ENCODE assay signal across 16 mouse cellular contexts in the genomic region with DNA sequence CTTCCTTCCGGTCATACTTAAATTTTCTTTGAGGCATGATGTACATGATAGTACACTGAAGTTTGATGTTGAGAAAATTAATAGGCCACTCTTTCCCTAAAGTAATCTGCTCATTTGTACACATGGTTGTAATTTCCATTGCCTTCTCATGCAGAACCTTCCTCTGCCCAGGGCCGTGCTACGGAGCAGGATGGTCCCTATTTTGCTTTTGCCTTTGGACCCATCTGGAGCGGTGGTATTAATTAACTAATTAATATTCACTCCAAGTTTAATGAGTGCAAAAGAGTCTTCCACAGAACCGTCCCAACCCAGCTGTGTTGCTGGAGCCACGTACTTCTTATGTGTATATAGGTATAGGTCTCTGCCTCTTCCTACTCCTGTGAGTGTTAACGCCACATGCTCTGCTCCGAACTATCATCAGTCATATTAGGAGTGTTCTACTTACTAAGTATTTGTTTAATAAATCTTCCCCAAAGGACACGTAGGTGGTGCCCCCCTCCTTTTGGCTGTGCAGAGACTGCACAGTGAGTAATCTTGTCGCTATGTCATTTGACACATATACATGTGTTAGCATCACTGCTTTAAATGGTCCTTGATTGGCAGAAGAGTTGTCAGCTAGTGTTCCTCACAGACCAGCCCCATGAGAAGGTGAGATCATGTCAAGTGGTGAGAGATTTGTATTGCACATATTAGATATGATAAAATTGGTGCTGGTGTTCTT. TPM values are rescaled to one million over a fixed set of nuclear protein-coding genes. Genes with fewer than 3 reads are reported as not detected.
DNase-seq lines count a peak whose midpoint lies in the region; ATAC-seq and TF ChIP-seq lines count a peak whose summit lies in the region.
"Had no signal": no experiment of that assay in that cellular context is flagged by ENCODE, and none has a peak within 500 bp of the region (broad histone marks: within the 10 kb centered on the region; RNA-seq: fewer than 3 reads in every experiment).

No protein-coding gene starts in this region.

- no peak overlapping the region for H3K4me3 ChIP-seq in heart, postnatal 0 days (ENCODE audit: low read depth, low read length)
- H3K4me3 ChIP-seq in midbrain, embryonic 11.5 days (ENCODE audit: low read depth, low read length), result no peak overlapping the region
- no peak overlapping the region for H3K4me3 ChIP-seq in midbrain, embryonic 16.5 days (ENCODE audit: low read depth, low read length)
- no peak overlapping the region for H3K4me3 ChIP-seq in forebrain, embryonic 16.5 days (replicated peaks; ENCODE audit: low read length)
- no peak overlapping the region for H3K4me3 ChIP-seq in neural tube, embryonic 12.5 days

- H3K27ac ChIP-seq in heart, postnatal 0 days (ENCODE audit: low read depth), result peak overlapping the region; percentile 55; the same call in 1 of the 2 replicates
- no peak overlapping the region for H3K27ac ChIP-seq in midbrain, embryonic 11.5 days (ENCODE audit: low read depth, low read length)
- H3K27ac ChIP-seq in midbrain, embryonic 16.5 days (ENCODE audit: low read length), result no peak overlapping the region
- H3K27ac ChIP-seq in forebrain, embryonic 16.5 days (ENCODE audit: low read length), result no peak overlapping the region
- no peak overlapping the region for H3K27ac ChIP-seq in neural tube, embryonic 12.5 days
- H3K27ac ChIP-seq: macrophage had no signal

- H3K4me1 ChIP-seq in heart, postnatal 0 days (ENCODE audit: control insufficient read depth, insufficient read depth), result peaks cover 20% of the 10 kb centered on the region
- no peaks in the 10 kb centered on the region for H3K4me1 ChIP-seq in midbrain, embryonic 11.5 days (ENCODE audit: control insufficient read depth, insufficient read depth, low read length)
- H3K4me1 ChIP-seq in midbrain, embryonic 16.5 days (ENCODE audit: control insufficient read depth, insufficient read depth, low read length), result no peaks in the 10 kb centered on the region
- H3K4me1 ChIP-seq in forebrain, embryonic 16.5 days (replicated peaks; ENCODE audit: control insufficient read depth, insufficient read depth, low read length), result peaks cover 18% of the 10 kb centered on the region
- H3K4me1 ChIP-seq in neural tube, embryonic 12.5 days, result no peaks in the 10 kb centered on the region; the same call in 1 of the 2 replicates

- TF ChIP-seq EP300 in heart, postnatal 0 days (IDR thresholded peaks at IDR 0.05; ENCODE audit: low read depth), result no peak

- no peak overlapping the region for H3K4me2 ChIP-seq in heart, postnatal 0 days (ENCODE audit: low read depth, low read length)
- no peak overlapping the region for H3K4me2 ChIP-seq in midbrain, embryonic 11.5 days
- no peak overlapping the region for H3K4me2 ChIP-seq in midbrain, embryonic 16.5 days (ENCODE audit: low read length)
- H3K4me2 ChIP-seq in forebrain, embryonic 16.5 days (ENCODE audit: low read length), result no peak overlapping the region
- no peak overlapping the region for H3K4me2 ChIP-seq in neural tube, embryonic 12.5 days (replicated peaks)

- no peaks in the 10 kb centered on the region for H3K9me3 ChIP-seq in heart, postnatal 0 days (replicated peaks; ENCODE audit: control insufficient read depth, low read length)
- no peaks in the 10 kb centered on the region for H3K9me3 ChIP-seq in midbrain, embryonic 11.5 days (ENCODE audit: control insufficient read depth, low read length)
- no peaks in the 10 kb centered on the region for H3K9me3 ChIP-seq in midbrain, embryonic 16.5 days (replicated peaks; ENCODE audit: control insufficient read depth, low read length, poor library complexity, severe bottlenecking)
- H3K9me3 ChIP-seq in forebrain, embryonic 16.5 days (ENCODE audit: control insufficient read depth, low read length), result no peaks in the 10 kb centered on the region
- H3K9me3 ChIP-seq in neural tube, embryonic 12.5 days, result no peaks in the 10 kb centered on the region

- ATAC-seq in heart, postnatal 0 days (ENCODE audit: insufficient read depth, low read depth), result no peak; the same call in 1 of the 2 replicates
- ATAC-seq in midbrain, embryonic 11.5 days (ENCODE audit: low FRiP score), result no peak
- no peak; the same call in 1 of the 2 replicates for ATAC-seq in midbrain, embryonic 16.5 days
- ATAC-seq in forebrain, embryonic 16.5 days, result 0 out of 2 replicates have a peak, but pooled peaks have one; percentile 4
- ATAC-seq in neural tube, embryonic 12.5 days (ENCODE audit: low FRiP score, low read depth), result peak; percentile 68
- ATAC-seq: CD4-positive, CD25-positive, alpha-beta regulatory T cell, adult 4 months; intestine, postnatal 0 days had no signal

- WGBS in heart, postnatal 0 days, result 79% methylated on average over 10 of the region's 10 CpGs
- 91% methylated on average over 10 of the region's 10 CpGs for WGBS in midbrain, embryonic 11.5 days
- 82% methylated on average over 10 of the region's 10 CpGs for whole genome bisulfite sequencing in midbrain, embryonic 16.5 days
- WGBS in forebrain, embryonic 16.5 days, result 65% methylated on average over 10 of the region's 10 CpGs
- WGBS in neural tube, embryonic 12.5 days, result 70% methylated on average over 10 of the region's 10 CpGs

- TF ChIP-seq CTCF in heart, postnatal 0 days (IDR thresholded peaks at IDR 0.05; ENCODE audit: low read depth), result no peak

- no peak overlapping the region for H3K9ac ChIP-seq in heart, postnatal 0 days (replicated peaks; ENCODE audit: low read depth, low read length)
- H3K9ac ChIP-seq in midbrain, embryonic 11.5 days (ENCODE audit: low read length), result no peak overlapping the region
- H3K9ac ChIP-seq in midbrain, embryonic 16.5 days (ENCODE audit: low read depth, low read length), result no peak overlapping the region
- H3K9ac ChIP-seq in forebrain, embryonic 16.5 days (replicated peaks; ENCODE audit: low read depth, low read length), result no peak overlapping the region
- H3K9ac ChIP-seq in neural tube, embryonic 12.5 days, result no peak overlapping the region

- H3K36me3 ChIP-seq in heart, postnatal 0 days (replicated peaks; ENCODE audit: control insufficient read depth, insufficient read depth, low read length), result no peaks in the 10 kb centered on the region
- H3K36me3 ChIP-seq in midbrain, embryonic 11.5 days (ENCODE audit: control insufficient read depth, insufficient read depth, low read length), result no peaks in the 10 kb centered on the region
- H3K36me3 ChIP-seq in midbrain, embryonic 16.5 days (ENCODE audit: control insufficient read depth, insufficient read depth, low read length), result no peaks in the 10 kb centered on the region
- no peaks in the 10 kb centered on the region for H3K36me3 ChIP-seq in forebrain, embryonic 16.5 days (ENCODE audit: control insufficient read depth, insufficient read depth)
- H3K36me3 ChIP-seq in neural tube, embryonic 12.5 days, result no peaks in the 10 kb centered on the region

- no peaks in the 10 kb centered on the region for H3K27me3 ChIP-seq in heart, postnatal 0 days (ENCODE audit: control insufficient read depth, insufficient read depth, low read length)
- H3K27me3 ChIP-seq in midbrain, embryonic 11.5 days (ENCODE audit: control insufficient read depth, insufficient read depth, low read length), result no peaks in the 10 kb centered on the region
- no peaks in the 10 kb centered on the region for H3K27me3 ChIP-seq in midbrain, embryonic 16.5 days (ENCODE audit: control insufficient read depth, insufficient read depth, low read depth, low read length)
- H3K27me3 ChIP-seq in forebrain, embryonic 16.5 days (replicated peaks; ENCODE audit: control insufficient read depth, insufficient read depth, low read length), result no peaks in the 10 kb centered on the region
- no peaks in the 10 kb centered on the region for H3K27me3 ChIP-seq in neural tube, embryonic 12.5 days (replicated peaks)

- no peak for DNase-seq in heart, postnatal 0 days (ENCODE audit: low spot score)
- DNase-seq in heart, adult 18-20 months, result no peak
- peak; percentile 45 for DNase-seq in midbrain, embryonic 11.5 days (ENCODE audit: low spot score, missing footprints)
- no peak for DNase-seq in lung, postnatal 14 days
- DNase-seq: adrenal gland, postnatal 14 days; cerebellum, adult 9-10 months; gastrocnemius, postnatal 25 days; heart, postnatal 14 days; thymus, postnatal 36 days had no signal

RNA-seq across cellular contexts. Expression of gene Cers6, which starts 34.0 kb away (rescaled TPM):
- 16.2 and 36.0 TPM in 2 replicates for total RNA-seq in heart, postnatal 0 days (2014; rRNA removed; ENCODE audit: low replicate concordance)
- polyA plus RNA-seq in heart, postnatal 0 days (2015; fragmentation: Nextera tagmentation; extraction: Ambion mirVana), result 8.5 and 10.0 TPM in 2 replicates
- 10 to 100 TPM in 1 of 2 experiments, 1 to 10 TPM in 1; 7.9 to 11.4 TPM for total RNA-seq in heart, adult 18-20 months (2021)
- polyA plus RNA-seq in midbrain, embryonic 11.5 days (2014; fragmentation: Nextera tagmentation; extraction: Ambion mirVana), result 32.1 and 34.0 TPM in 2 replicates
- polyA plus RNA-seq in midbrain, embryonic 16.5 days (2015; fragmentation: Nextera tagmentation; extraction: Ambion mirVana), result 55.3 and 66.0 TPM in 2 replicates
- 62.3 and 74.4 TPM in 2 replicates for polyA plus RNA-seq in forebrain, embryonic 16.5 days (2015; fragmentation: Nextera tagmentation; extraction: Ambion mirVana)
- polyA plus RNA-seq in neural tube, embryonic 12.5 days (2016; fragmentation: Nextera tagmentation; extraction: Ambion mirVana), result 66.7 and 76.8 TPM in 2 replicates
- total RNA-seq: MEL had no signal

Comparison
In these comparisons a context has a peak if more than half of its experiments do, and no peak if none do; other contexts are left out.
1. ATAC-seq: peak in forebrain, embryonic 16.5 days (single experiment) and neural tube, embryonic 12.5 days (single experiment); none in heart, postnatal 0 days (single experiment), midbrain, embryonic 11.5 days (single experiment) and midbrain, embryonic 16.5 days (single experiment).